Mouse (Mus musculus) CD4-positive helper T cell, adult 2 months (primary cell): ENCODE measurements around the gene 1110008P14Rik.

ENCODE experiments used
- DNase-seq: peaks from one replicate; pipeline ENCODE4 v3.0.0-alpha.2; 2012; ENCODE audit warnings: low read depth, missing footprints, low spot score

The 1110008P14Rik gene

DNA sequence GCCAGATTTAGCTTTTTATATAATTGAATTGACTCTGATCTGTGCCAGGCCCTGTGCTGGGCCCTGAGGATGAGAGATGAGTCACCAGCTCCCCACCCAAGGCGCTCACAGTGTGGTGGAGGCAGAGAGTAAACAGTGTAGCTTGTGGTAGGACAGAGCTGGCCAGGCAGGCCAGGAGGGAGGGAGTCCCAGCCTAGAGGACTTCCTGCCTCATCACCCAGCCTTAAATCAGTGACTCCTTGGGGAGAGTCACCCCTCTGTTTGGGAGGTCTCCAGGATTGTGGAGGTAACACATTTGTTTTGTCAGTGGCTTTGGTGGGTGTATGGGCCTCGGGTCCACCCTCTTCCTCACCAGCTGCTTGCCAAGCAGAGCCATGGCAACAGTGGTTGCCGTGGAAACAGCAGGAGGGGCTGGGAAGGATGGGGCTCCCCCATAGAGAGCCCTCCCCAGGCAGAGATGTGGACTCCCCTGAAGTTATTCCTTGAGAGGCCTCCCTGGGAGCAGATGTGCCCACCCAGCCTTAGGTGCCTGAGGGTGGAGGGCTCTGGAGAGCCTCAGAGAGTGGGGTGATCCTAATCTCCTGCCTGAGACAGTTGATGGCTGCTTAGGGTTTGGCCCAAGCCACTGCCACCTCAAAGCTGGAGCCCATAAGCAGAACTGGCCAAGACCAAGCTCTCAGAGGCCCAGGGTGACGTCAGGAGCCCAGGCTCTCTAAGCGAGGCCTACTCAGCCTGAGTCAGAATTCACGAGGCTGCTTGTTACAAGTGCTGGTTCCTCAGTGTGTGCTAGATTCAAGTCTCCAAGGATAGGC lies 39.0 kb downstream of the 1110008P14Rik start:
- no peak for DNase-seq

DNA sequence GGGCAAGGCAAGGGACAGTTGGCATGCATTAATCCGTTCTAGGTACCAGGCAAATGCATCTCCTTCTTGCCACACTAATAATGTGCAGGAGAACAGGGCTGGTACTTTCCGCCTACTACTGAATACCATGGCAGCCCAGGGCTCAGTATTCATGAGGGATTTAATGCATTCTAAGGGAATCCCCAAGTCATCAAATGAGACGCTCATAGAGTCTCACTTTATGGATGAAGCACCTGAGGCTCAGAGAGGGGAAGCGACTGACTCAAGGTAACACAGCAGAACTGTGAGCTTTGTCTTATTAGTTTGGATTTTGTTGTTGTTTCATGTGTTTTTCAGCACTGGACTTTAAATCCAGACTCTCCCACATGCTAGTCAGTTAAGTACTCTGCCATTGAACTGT lies 39.7 kb downstream of the 1110008P14Rik start:
- no peak for DNase-seq

GRCm38 (mm10) chr2:32341634-32341939 lies 40.2 kb downstream of the 1110008P14Rik start:
- DNase-seq, result no peak

DNA sequence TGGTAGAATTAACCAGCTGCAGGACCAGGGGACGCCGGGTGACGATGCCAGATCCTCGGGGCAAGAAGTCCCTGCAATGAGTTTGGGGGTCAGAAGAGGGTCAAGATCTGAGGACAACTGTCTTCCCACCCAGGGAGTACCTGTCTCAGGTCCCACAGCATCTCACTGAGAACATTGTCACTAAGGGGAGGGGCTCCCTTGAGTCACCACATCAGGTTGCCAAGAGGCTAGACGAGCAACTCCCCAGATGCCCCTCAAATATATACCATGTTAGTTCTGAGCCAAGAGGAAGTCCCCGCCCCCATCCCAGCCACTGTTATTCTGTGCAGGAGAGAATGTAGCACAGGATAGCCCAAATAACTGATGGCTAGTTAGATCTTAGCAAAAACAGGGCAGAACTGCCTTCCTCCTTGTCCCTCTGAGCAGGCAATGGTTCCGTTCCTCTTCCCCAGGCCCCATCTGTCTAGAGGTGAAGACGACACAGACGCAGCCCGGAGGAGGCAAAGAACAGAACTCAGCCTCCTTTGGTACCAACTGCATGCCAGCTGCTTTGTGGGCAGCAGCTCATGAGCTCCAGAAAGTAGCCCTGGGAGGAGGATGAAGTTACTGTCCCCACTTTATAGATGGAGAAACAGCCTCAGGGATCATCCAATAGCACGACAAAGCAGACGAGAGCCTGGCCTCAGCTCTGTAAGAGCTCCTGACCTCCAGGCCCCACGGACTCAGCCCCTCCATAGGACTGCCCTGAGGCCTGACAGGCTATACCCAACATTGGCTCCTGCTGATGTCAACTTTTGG lies 40.7 kb downstream of the 1110008P14Rik start:
- no peak for DNase-seq

DNA sequence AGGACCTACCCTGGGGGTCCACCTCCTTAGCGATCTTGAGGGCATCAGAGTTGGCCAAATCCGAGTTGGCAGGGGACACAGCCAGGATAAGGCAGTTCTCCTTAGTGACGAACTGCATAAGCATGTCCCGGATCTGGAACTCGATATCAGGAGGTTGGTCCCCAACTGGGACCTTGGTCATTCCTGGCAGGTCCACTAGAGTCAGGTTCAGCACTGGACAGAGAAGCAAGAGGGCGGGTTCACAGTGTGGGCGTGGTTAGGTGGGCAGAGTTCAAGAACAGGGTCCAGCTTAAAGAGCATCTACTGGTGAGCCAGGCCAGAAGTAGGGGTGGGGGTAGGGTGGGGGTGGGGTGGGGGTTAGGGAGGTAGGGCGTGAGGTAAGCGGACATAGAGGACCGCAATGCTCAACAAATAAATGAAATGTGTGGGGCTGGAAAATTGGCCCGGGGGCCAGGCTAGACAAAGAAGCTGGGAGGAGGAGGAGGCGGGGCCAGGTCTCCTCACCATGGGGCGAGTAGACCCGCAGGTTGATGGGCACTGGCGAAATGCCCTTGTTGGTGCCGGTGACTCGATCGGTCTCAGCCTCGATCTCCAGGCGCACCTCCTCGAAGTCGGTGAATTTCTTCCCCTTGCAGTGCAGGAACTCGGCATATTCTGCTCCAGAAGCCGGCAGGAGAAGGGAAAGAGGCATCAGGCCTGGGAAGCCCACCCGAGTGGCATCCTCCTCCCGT lies 41.7 kb downstream of the 1110008P14Rik start:
- no peak for DNase-seq

DNA sequence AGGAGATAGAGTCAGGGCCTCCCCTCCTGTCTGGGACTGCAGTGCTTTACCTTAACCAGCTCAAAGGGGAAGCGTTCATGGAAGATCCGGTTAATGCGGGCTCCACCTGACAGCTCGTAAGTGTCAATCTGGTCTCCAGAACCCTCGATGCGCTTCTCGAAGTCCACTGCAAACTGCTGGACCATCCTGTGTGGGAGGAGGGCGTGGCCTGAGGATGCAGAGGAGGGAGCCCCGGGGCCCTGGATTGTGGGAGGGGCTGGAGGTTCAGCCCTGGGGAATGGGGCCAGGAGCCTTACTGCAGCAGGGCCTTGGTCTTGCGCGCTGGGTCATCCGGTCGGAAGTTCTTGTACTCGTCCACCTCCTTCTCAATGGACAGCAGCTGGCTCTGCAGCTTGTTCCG lies 45.9 kb downstream of the 1110008P14Rik start:
- DNase-seq, result no peak

- no peak for DNase-seq
Measured at GRCm38 (mm10) chr2:32332159-32332558, 49.6 kb downstream of the 1110008P14Rik start.

GRCm38 (mm10) chr2:32329531-32329930 lies 52.2 kb downstream of the 1110008P14Rik start:
- no peak for DNase-seq

DNA sequence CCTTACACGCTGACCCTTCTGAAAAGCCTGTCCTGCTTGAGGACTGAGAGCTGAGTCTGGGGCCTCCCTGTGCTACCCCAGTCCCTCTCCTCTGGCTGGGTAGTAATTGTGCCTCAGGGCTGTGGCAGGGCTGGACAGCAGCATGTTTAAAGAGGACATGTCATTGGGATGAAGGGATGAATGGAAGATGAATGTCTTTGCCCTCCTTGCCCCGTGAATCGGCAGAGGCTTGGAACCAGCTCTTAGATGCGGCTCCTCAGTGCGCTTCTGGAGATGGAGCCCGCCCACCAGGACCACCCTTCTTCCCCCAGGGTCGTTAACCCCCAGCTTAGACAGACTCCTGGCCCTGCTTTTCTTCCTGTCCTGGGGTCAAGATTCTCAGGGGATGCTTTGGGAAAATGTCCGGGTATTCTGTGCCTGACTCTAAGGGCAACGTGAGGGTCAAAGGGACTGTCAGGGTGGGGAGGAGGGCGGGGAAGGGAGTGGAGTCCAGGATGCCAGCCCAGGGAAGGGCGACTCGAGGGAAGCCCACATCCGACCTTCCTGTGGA lies 52.8 kb downstream of the 1110008P14Rik start:
- DNase-seq, result no peak

DNA sequence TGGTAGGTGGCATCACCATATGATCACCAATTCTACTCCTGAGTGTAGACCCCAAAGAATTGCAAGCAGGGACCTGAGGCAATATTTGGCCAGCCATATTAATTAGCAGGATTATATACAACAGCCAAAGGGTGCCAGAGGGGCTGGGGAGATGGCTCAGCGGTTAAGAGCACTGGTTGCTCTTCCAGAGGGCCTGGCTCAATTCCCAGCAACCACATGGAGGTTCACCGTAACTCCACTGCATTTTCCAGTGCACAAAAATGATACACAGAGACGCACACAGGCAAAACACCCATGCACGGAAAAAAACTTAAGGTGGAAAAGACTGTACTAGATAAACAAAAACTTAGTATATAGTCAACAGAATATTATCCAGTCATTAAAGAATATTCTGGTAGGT lies 54.5 kb downstream of the 1110008P14Rik start:
- no peak for DNase-seq
